Mouse (Mus musculus) induced T-regulatory cell, adult 2 months (primary cell): ENCODE results near the gene Nkain4.

ENCODE experiments used
- DNase-seq: peaks from one replicate; pipeline ENCODE4 v3.0.0-alpha.2; 2012; ENCODE audit warnings: low read depth

Gene Nkain4

DNA sequence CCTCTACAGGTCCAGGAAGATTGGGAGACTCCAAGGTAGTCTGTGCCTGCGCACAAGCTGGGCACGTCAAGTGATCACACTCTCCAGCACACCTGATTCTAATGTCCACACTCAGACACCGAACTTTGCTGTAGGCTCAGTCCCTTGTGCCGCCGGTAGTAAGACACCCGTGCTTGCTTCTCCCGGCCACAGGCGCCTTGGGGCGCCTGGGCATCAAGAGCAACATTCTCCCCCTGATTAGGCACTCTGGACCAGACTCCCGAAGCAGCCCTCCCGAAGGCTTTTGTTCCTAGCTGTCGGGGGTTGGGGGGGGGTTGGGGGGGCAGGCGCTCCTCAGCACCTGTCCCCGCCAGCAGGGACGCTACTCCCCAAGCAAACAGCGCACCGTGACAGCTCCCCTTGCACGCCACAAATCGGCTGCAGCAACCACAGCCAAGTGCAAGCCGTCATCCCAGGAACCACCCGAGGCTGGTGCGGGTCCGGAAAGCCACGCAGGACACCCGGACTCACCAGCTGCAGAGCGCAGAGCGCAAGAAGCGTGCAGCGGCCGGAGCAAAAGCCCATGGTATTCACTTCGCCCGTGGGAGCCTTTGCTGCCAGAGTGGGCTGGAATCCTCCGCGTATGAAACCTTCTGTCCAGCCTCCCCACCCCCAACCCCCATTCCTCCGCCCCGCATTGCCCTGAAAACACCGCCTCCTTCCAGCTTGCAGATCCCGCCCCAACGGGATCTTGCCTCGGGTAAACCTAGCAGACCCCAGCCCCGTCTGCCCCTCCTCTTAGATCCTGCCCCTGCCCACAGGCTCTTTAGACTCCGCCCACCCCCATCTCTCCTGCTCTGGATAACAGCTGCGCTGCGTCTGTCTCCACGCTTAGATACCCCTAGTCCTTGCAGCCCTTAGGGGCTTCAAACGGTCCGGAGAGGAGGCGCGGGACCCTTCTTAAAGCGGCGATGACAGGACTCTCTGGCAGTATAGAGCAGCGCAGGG lies at the start of gene Nkain4:
Nkain4 (minus strand) TSS at position 639 of the 987 bp plus-strand sequence.
- DNase-seq: no peak

DNA sequence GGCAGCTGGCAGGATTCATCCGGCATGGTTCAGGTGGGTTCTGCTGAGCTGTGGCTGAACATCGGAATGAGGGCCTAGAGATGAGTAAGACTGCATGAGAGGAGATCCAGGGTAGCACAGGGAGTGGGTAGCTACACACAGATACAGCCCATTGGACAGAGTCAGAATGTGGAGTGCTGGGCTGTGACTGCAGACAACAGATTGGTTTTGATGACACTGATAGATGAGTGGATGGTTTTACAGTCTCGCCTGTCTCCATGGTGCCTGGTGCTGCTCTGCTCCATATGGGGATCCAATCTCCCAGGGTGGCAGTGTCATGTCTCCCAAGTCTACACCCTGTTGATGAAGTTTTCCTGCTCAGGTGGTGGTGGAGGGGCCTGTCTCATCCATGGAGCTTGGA lies 42.4 kb upstream of the Nkain4 start:
- DNase-seq: no peak

DNA sequence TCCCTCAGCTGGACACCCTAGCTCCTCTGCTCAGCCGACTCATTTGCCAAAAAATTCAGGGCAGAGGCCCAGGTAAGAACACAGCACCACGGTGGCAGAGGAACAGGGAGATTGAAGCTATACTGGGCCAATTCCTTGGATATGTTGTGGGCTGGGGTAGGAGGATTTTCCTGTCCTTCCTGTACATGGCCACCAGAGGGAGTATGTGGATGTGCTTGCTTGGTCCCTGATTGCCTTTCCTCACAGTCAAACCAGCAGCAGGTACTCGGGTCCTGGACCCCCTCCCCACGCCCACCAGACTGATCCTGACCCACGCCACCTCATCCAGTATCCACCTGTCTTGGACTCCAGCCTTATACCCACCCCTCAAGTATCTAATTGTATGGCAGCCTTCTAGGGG lies 41.9 kb upstream of the Nkain4 start:
- DNase-seq: peak; percentile 52

DNA sequence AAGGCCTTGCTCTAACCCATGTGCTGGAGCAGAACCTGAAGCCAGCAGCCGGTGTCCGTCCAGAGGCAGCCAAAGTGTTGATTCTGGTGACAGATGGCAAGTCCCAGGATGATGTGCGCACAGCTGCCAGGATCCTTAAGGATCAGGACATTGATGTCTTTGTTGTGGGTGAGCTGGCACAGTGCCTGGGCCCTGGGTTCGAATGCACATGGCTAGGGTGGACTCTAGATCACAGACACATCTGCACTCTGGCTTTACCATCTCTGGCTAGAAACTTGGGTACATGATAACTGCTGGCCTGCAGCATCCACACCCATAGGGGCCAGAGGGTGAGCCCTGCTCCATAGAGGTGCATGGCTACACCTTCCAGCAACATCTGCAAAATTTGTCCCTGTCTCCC lies 41.0 kb upstream of the Nkain4 start:
- DNase-seq: no peak

DNA sequence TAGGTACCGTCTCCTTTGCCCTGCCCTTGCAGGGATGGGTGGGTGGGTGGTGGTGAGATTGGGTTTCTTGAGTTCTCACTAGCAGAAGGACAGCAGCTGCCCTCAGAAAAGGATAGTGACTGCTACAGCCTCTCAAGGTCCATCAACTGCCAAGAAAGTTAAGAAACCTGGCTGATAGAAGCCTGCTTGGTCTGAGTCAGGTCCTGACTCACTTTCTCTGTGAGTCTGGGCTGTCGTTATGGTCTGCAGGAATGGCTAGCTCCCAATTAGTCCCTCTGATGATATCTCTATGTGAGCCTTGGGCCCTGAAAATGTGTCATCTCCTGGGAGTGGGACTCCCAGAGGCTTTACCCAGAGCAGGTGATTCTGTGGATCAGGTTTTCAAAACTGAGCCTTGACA lies 39.9 kb upstream of the Nkain4 start:
- DNase-seq: no peak

DNA sequence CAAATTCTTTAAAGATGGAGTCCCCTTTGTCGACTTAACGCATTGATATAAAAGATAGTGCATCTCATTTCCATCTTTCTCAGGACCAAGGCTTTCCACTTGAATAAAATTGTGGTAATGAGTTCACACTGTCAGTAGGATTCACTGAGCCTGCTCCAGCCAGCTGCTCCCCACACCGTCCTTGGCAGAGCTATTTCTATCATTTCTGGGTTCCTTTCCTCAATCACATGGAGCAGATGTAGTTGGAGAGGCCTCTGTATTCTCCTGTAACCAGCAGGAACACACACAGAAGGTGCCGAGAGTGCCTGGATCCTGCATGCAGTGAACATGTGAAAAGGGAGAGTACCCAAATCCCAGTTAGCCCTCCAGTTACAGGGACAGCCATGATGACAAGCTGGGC lies 35.8 kb upstream of the Nkain4 start:
- no peak for DNase-seq

DNA sequence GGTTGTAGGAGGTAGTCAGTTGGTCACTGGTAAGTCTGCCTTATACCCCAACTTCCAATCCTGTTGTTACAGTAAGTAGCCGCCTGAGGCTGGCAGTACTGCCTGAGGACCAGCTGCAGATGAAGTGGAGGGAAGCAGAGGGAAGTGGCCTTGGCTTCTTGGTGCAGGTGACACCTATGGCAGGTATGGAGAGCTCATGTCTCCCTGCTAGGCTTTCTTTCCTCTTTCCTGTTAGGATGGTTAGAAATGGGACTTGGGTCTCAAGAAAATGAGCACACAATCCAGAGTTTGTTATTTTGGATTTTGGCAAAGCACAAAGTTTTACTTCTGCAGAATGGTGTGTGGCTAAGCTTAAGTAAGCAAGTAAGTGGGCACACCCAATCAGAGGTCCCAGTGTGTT lies 34.4 kb upstream of the Nkain4 start:
- DNase-seq: no peak

DNA sequence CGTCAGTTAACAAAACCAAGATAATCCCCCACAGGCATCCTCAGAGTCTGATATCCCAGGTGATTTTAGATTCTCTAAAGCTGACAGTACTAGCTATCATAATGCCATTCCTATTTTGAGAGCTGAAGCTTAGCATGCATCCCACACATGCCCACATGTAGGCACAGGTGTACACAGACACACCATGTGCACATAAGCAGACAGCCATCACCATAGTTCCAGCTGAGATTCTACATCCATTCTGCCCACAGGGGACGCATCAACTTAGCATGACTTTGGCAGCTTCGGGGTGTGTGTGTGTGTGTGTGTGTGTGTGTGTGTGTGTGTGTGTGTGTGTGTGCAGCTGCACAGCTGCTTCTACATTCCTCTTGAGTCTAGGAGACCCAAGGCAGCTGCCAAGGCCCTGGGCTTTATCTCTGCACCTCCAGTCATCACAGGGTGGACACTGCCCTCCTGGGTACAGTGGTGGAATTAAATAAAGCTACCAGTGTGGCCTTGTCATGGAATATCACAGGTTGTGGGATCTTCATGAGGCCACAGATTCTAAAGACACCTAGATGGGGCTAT lies 33.9 kb upstream of the Nkain4 start:
- no peak for DNase-seq

DNA sequence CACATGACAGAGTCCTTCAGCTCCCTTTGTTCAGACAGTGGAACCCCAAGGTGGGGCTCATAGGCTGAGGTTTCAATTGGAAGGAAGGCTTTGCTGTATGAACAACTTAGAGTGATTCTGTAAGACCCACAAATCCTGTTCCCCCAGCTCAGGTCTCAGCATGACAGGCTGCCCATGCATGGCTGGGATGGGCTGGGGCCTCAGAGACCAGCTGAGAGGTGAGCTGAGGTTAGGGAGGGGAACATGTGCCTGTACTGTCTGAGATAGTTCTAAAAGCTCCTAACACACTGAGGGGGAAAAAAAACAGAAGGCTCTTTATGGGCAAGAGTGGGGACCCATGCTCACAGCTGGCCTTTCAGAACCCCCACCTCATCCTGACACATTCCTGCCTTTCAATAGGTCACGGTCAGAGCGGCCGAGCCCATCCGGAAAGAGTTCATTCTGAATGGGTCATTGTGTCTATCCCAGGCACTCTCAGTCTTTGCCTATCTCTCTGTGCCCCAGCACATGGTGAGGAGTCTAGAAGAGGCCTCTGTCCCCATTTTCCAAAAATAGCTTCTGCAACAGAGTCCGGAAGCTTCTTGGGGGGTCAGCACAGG lies 33.0 kb upstream of the Nkain4 start:
- no peak for DNase-seq

DNA sequence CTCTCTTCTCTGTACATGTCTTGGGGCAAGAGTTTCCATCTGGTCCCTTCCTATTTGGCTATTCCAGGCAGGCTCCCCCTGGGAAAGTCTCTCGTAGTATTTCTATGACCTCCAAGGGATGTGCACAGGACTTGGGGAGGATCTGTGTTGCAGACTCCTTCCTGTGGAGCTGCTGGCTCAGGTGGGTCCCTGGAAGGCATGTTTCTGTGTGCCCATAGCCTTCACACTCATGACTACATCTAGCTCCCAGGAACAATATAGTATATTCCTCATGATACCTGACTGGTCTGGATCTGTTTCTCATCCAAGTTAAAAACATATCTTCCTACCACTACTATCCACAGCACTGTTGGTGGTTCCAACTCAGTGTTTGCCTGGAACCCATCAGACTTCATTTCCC lies 32.5 kb upstream of the Nkain4 start:
- no peak for DNase-seq

DNA sequence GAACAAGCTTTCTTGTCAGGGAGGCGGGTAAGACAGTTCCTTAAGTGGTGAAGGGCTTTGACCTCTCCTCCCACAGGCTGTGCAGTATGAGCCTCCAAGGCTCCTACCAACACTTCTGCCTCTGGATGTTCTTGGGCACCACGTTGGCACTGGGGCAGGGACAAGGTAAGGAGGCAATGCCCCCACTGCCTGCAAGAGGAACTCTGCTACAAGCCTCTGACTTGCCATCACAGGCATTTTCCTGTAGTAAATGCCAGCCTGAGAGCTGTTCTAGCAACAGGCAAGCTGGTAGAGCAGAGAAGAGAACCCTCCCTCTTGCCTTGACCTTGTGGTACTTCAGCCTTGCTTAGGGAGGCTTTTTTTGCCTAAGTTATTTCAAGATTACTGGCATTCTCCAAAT lies 31.9 kb upstream of the Nkain4 start, which contains the start of gene Col20a1:
Col20a1 (plus strand) TSS at position 87 of the 400 bp plus-strand sequence.
- no peak for DNase-seq

DNA sequence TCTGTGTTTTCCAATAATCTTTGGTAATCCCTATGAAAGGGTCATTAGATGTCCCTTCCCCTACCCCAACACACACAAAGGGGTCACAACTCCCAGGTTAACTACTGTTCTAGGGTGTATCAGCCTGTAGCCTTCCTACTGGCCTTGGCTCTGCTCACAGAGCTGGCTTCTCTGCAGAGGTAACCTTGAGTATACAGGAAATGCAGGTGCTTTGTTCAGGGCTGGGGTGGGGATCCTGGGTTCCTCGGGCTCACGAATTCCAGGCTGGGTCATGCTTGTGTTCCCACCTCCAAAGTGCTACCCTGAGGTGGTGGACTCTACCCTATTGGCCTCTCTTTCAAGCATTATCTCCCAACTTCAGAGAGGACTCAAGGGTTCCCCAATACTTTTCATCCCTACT lies 31.1 kb upstream of the Nkain4 start:
- no peak for DNase-seq

DNA sequence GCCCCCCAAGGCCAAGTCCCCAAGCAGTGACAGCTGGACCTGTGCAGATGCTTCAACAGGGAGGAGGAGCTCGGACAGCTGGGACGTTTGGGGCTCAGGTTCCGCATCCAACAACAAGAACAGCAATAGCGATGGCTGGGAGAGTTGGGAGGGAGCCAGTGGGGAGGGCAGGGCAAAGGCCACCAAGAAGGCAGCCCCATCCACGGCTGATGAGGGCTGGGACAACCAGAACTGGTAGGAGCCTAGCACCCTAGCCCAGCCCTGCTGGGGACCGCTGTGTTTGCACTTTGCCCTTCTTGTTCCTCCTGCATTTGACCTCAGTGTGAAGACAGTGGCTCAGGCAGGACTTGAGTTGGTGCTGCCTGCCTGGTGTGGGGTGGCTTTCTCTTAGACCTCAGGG lies 26.6 kb upstream of the Nkain4 start:
- no peak for DNase-seq

DNA sequence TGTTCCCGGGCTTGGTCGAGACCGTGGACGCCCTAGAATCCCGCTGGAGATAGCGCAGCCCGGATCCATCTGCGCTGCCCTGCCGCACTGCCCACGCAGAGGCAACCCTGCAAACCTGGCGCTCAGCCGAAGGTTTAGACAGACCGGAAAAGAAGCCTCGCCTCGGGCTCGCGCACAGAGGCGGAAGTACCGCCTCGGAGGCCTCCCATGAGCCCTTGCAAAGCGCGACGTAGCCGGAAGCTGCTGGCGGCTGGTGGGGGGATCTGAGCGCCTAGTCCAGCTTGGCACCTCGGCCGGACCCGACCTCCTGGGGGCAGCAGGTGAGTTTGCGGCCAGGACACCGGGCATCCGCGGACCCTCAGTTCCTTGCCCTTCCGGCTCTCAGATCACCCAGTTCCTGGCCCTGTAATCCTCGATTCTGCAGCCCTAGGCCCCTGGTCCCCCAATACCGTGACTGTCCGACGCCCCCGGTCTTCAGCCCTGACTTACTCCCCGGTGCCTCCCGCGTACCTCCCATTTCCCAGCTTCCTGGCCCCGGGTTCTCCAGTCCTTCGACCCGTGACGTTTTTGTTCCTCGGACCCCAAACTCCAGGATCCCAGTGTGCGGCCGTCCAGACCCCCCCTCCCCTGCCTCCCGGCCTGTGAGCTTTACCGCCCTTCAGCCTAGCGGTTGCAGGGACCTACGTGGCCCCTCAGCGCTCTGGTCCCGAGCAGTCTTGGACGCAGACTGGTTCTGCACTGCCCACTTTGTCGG lies 12.7 kb upstream of the Nkain4 start, which contains the start of gene Arfgap1:
Arfgap1 (plus strand) TSS at position 216 of the 754 bp plus-strand sequence.
- DNase-seq: peak; percentile 94

DNA sequence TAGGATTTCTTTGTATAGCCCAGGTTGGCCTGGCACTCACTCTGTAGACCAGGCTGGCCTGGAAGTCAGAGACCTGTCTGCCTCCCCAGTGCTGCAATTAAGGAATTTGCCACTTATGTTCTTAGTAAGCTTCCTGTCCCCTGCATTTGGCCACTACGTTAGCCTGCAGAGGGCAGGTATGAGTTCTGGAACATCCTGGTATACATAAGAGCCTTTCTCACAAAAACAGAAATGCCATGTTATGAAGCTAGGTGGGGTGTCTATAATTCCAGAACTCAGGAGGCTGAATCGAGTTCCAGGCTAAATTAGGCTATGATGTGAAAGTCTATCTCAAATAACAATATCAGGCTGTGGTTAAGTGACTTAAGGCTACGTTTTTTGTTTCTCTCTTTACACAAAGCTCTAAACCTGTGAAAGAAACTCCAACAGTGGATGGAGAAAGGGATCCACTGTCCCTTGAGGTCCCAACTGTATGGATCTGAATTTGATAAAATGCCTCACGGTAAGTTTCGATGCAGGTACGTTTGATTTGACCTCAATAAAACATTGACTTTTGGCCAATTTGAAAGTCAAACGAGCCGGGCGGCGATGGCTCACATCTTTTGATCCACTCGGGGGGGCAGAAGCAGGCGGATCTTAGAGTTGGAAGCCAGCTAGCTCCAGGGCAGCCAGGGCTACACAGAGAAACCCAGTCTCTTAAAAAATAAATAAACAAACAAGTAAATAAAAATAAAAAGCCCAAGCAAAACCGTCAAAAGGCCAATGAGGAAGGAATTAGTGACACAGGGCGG lies 11.8 kb upstream of the Nkain4 start:
- peak; percentile 73 for DNase-seq

DNA sequence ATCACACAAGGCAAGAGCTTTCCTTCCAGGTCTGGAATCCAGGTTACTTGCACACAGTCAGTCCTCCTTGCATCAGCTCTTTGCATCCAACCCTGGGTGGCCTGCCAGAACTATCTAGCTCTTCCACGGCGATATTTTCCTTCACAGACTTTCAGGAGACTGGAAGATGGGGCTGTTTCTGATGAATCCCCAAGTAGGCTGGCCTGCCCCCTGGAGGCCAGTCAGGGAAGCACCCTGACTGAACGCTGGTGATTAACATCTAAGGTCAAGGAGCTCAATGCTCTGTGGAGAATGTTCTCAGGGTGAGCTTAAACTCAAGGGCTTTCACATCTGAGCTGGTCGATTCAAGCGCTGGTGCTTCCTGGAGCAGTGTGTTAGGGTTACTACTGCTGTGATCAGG lies 9.5 kb upstream of the Nkain4 start:
- peak; percentile 84 for DNase-seq

DNA sequence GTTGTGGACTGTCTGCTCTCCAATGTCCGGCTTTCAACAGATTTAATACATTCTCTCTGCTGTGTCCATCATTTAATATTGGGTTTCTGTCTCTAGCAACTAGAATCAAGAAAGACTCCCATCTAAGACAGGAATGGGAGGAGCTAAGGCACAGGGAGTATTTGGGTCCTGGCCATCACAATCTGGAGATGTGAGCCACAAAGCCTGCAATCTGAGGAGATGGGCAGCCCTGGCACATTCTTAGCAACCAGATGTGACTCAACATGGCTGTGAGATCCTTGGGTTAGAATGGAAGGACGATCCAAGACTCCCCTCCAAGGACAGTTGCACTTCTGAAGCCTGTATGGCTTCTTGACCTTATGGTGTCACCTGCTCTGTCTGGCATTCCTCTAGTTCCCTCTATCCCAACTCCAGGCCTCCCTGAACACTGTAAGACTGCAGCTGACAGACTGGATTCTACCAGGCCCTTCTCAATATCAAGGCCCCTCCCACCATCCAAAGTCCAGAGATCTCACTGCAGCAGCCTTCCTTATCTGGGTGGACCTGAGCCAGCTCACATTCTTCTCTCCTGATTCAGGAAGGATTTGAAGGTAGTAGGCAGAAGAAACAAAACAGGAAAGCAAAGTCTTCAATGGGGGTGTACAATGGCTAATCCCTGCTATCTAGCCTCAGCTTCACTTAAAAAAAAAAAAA lies 8.3 kb upstream of the Nkain4 start:
- no peak for DNase-seq

DNA sequence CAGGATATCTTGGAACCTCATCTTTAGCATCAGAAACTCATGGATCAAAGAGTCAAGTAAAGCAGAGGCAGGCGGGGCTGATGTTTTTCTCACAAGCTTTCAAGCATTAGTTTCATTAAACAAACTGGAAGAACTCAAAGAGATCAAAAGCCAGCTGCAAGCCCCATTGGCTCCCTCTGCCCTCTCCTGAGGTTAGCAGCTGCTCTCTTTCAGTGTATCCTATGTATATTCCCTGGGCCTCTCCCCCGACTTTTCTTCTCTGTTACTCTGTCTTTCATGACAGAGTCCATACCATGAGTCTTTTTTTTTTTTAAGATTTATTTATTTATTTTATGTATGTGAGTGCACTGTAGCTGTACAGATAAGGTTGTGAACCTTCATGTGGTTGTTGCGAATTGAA lies 5.7 kb upstream of the Nkain4 start:
- DNase-seq: no peak

DNA sequence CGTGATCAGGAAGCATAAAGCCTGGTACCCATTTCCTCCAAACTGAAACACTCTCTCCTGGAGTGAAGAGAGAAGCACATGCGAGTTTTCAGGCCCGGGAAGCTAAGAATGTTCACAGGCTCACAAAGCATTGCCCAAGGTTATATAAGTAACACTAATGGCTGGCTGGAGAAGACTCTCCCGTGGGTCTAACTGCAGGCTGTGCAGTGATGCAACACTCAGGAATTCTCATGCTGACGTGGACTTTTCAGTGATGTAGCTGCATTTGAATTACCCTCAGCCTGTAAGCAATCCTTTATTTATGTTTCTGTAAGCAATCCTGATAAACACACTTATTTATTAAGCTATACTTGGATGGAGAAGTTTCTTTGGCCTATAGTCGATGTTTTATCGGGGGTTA lies 5.1 kb upstream of the Nkain4 start:
- no peak for DNase-seq

DNA sequence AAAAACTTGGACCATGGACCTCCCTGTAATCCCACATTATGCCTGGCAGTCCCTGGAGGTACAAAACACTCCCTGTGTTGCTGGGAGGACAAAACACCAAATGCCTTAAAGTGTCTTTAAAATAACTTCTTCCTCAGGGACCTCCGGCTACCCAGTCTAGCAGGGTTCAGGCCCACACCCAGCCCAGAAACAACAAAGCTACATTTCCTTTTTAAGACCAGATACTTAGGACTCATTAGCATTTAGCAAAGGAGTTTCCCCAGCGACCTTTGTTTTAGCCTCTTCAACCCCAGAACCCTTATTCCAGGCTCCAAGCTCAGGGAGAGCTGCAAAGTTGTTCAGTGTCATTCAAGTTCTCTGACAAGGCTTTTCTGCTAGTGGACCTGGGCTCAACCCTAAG lies 861 bp downstream of the Nkain4 start:
- no peak for DNase-seq

DNA sequence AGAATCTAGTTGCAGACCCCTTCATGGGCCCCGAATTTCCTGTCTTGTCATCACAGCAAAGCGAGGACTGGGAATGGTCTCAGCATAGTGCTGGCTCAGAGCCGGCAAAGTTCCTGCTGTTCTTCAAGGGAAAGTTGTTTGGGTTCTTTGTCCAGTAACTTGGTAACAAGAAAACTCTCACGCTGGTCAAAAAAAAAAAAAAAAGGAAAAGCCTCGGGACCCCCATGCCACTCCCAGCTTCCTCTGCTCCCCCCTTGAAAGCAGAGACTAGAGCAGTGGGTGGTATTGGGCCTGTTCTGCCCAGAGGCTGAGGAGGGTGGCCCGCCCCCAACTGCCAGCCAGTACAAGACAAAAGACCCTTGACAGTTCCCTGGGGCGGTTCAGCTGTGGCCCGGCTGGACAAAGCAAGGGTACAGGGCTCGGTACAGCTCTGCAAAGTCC lies 1.7 kb downstream of the Nkain4 start:
- DNase-seq: no peak
